Mouse (Mus musculus) lung, postnatal 0 days (tissue): ENCODE data around the gene Zic2.

Experiments
- CTCF ChIP-seq: IDR thresholded peaks from 2 replicates; pipeline ENCODE4 v1.5.1; 2016; ENCODE audit warnings: antibody characterized with exemption, mild to moderate bottlenecking
- EP300 ChIP-seq: IDR thresholded peaks from 2 replicates; pipeline ENCODE4 v1.6.1; 2016; ENCODE audit warnings: antibody characterized with exemption, mild to moderate bottlenecking, control low read depth

DNA sequence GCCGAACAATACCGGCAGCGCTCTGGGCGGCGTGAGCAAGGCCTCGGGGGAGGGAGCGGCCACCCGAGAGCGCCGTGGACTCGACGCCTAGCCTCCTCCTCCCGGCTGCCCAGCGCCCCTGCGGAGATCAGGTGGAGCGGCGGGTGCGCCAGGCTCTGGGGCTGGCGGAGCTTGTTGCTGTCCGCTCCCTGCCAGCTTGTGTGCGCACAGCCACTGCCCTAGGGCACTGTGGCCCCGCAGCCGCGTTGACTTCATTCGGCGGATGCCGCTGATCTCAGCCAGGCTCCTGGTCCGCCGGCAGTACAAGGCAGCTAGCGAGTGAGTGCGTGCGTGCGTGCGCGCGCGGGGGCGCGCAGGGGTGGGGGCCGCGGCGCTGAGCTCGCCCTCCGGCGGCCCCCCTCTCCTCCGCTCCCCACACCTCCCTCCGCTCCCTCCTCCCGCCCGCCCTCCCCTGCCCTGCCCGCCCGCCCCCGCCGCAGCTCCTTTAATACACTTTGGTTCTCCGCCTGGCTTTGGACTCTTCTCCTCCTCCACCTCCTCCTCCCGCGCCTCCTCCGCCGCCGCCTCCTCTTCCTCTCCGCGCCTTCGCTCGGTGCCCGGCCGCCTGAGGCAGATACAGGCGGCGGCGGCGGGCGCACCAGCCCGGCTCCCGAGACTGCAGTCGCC is at the start of gene Zic2:
- TF ChIP-seq CTCF (no peak), EP300 (no peak)
